Mouse (Mus musculus) heart, adult 9 months (tissue): ENCODE results near the gene Reep6.
A peak's percentile ranks its signal among the peaks of the same experiment; 100 is the strongest.
"Not testable (repeated sequence)": the region's sequence is repeated elsewhere in the genome, so short reads cannot be mapped to it uniquely, and the experiment has no call there.

Source experiments
- DNase-seq, 2 experiments: peaks; one replicate each; pipeline ENCODE4 v3.0.0; 2022; ENCODE audit warnings: low spot score in 2 of 2

Gene Reep6

GRCm38 (mm10) chr10:80330084-80330483 is 331 bp downstream of the Reep6 start:
- no peak for DNase-seq

GRCm38 (mm10) chr10:80330888-80331287 is 1.1 kb downstream of the Reep6 start:
- DNase-seq: no peak

GRCm38 (mm10) chr10:80331636-80332524 is 2.1 kb downstream of the Reep6 start:
- DNase-seq: no peak

- no peak for DNase-seq
Measured at GRCm38 (mm10) chr10:80332525-80332989, 2.8 kb downstream of the Reep6 start.

GRCm38 (mm10) chr10:80336263-80336662 is 6.5 kb downstream of the Reep6 start:
- no peak for DNase-seq

- peak in 1 of 2 experiments; percentile 90 for DNase-seq
Measured at GRCm38 (mm10) chr10:80339941-80340750, 10.4 kb downstream of the Reep6 start.

GRCm38 (mm10) chr10:80341026-80341425 is 11.3 kb downstream of the Reep6 start:
- no peak for DNase-seq

- no peak for DNase-seq
Measured at GRCm38 (mm10) chr10:80341491-80342304, 11.9 kb downstream of the Reep6 start.

GRCm38 (mm10) chr10:80342305-80342748 is 12.6 kb downstream of the Reep6 start:
- no peak for DNase-seq

- DNase-seq: no peak
Measured at GRCm38 (mm10) chr10:80342749-80343424, 13.1 kb downstream of the Reep6 start.

GRCm38 (mm10) chr10:80343425-80343895 is 13.7 kb downstream of the Reep6 start:
- DNase-seq: no peak

GRCm38 (mm10) chr10:80344131-80344661 is 14.4 kb downstream of the Reep6 start:
- DNase-seq: peak in 1 of 2 experiments; percentile 78

- DNase-seq: no peak
Measured at GRCm38 (mm10) chr10:80345122-80345521, 15.4 kb downstream of the Reep6 start.

GRCm38 (mm10) chr10:80345929-80346328 is 16.2 kb downstream of the Reep6 start:
- not testable (repeated sequence) for DNase-seq

GRCm38 (mm10) chr10:80347514-80347967 is 17.8 kb downstream of the Reep6 start:
- peak in 1 of 2 experiments; percentile 59 for DNase-seq

GRCm38 (mm10) chr10:80348244-80348781 is 18.6 kb downstream of the Reep6 start, which contains the start of gene Adamtsl5:
Adamtsl5 (minus strand) TSS chr10:80348412.
- DNase-seq: peak; percentile 80 to 83

GRCm38 (mm10) chr10:80348981-80349380 is 19.2 kb downstream of the Reep6 start:
- DNase-seq: no peak

GRCm38 (mm10) chr10:80350292-80350691 is 20.5 kb downstream of the Reep6 start:
- DNase-seq: peak; percentile 73 to 83

GRCm38 (mm10) chr10:80351896-80352295 is 22.1 kb downstream of the Reep6 start:
- DNase-seq: no peak

GRCm38 (mm10) chr10:80352727-80353126 is 23.0 kb downstream of the Reep6 start:
- DNase-seq: no peak
